In the genomic region with DNA sequence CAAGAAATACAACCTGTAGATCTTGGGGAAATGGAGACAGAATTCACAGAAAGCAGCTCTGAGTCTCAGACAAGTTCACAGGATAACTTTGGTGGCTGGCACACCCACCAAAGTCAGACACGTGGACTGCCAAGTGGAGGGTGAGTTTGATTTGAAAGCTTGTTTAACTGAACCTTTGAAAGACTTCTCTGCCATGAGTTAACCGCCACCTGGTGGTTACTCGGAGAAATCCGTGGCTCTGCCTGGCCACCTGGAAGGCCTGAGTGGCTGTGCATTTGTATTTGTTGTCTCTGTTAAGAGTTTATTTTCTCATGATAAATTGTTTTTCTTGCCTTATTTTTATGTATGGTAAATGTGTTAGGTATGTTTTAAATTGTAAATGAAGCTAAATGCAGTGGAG, we compare ENCODE assay signal across 10 mouse cellular contexts. TPM values are rescaled to one million over a fixed set of nuclear protein-coding genes. Genes with fewer than 3 reads are reported as not detected.
DNase-seq lines count a peak whose midpoint lies in the region; ATAC-seq and TF ChIP-seq lines count a peak whose summit lies in the region.
"Had no signal": no experiment of that assay in that cellular context is flagged by ENCODE, and none has a peak within 500 bp of the region (broad histone marks: within the 10 kb centered on the region; RNA-seq: fewer than 3 reads in every experiment).

No protein-coding gene starts in this region.

- H3K4me1 ChIP-seq in forebrain, postnatal 0 days (ENCODE audit: insufficient read depth): no peaks in the 10 kb centered on the region
- no peaks in the 10 kb centered on the region for H3K4me1 ChIP-seq in forebrain, embryonic 16.5 days (replicated peaks; ENCODE audit: control insufficient read depth, insufficient read depth, low read length)
- no peaks in the 10 kb centered on the region for H3K4me1 ChIP-seq in kidney, postnatal 0 days (replicated peaks; ENCODE audit: insufficient read depth, low read length)
- no peaks in the 10 kb centered on the region for H3K4me1 ChIP-seq in neural tube, embryonic 11.5 days (ENCODE audit: control insufficient read depth, insufficient read depth, low read length)
- H3K4me1 ChIP-seq: megakaryocyte, embryonic 14.5 days had no signal

- H3K9me3 ChIP-seq in forebrain, postnatal 0 days (ENCODE audit: low read length): no peaks in the 10 kb centered on the region
- H3K9me3 ChIP-seq in forebrain, embryonic 16.5 days (ENCODE audit: control insufficient read depth, low read length): no peaks in the 10 kb centered on the region
- no peaks in the 10 kb centered on the region for H3K9me3 ChIP-seq in kidney, postnatal 0 days (replicated peaks; ENCODE audit: low read length)
- no peaks in the 10 kb centered on the region for H3K9me3 ChIP-seq in neural tube, embryonic 11.5 days (ENCODE audit: control insufficient read depth, low read length)

- peak; percentile 50; the same call in 1 of the 2 replicates for ATAC-seq in forebrain, postnatal 0 days
- ATAC-seq in forebrain, embryonic 16.5 days: no peak
- no peak for ATAC-seq in kidney, postnatal 0 days (replicated peaks; ENCODE audit: low FRiP score, low read depth)
- no peak for ATAC-seq in neural tube, embryonic 11.5 days (ENCODE audit: insufficient read depth, low FRiP score, low TSS enrichment)
- ATAC-seq in erythroblast, adult 5-6 weeks (replicated peaks; ENCODE audit: low FRiP score, poor library complexity, severe bottlenecking): no peak

- 5% methylated on average over 4 of the region's 4 CpGs for WGBS in forebrain, postnatal 0 days
- 10% methylated on average over 4 of the region's 4 CpGs for WGBS in forebrain, embryonic 16.5 days
- 12% methylated on average over 4 of the region's 4 CpGs for WGBS in kidney, postnatal 0 days
- WGBS in neural tube, embryonic 11.5 days: 10% methylated on average over 4 of the region's 4 CpGs

- peak; percentile 49 for DNase-seq in forebrain, postnatal 0 days
- peak; percentile 42 to 58 for DNase-seq in lung, adult 18-20 months
- DNase-seq in lung, postnatal 25 days (ENCODE audit: low spot score): no peak
- DNase-seq in adrenal gland, postnatal 36 days: peak; percentile 36 to 69
- peak; percentile 54 for DNase-seq in kidney, postnatal 0 days (ENCODE audit: low spot score)
- DNase-seq in neural tube, embryonic 11.5 days (ENCODE audit: low spot score): peak; percentile 51

- no peak overlapping the region for H3K9ac ChIP-seq in forebrain, postnatal 0 days
- no peak overlapping the region for H3K9ac ChIP-seq in forebrain, embryonic 16.5 days (replicated peaks; ENCODE audit: low read depth, low read length)
- H3K9ac ChIP-seq in kidney, postnatal 0 days (ENCODE audit: low read depth, low read length): no peak overlapping the region
- H3K9ac ChIP-seq in neural tube, embryonic 11.5 days (ENCODE audit: low read length): no peak overlapping the region

- H3K27me3 ChIP-seq in forebrain, postnatal 0 days (ENCODE audit: insufficient read depth, low read length): no peaks in the 10 kb centered on the region
- H3K27me3 ChIP-seq in forebrain, embryonic 16.5 days (replicated peaks; ENCODE audit: control insufficient read depth, insufficient read depth, low read length): no peaks in the 10 kb centered on the region
- H3K27me3 ChIP-seq in kidney, postnatal 0 days (ENCODE audit: insufficient read depth, low read length): no peaks in the 10 kb centered on the region
- H3K27me3 ChIP-seq in neural tube, embryonic 11.5 days (ENCODE audit: control insufficient read depth, insufficient read depth, low read length): no peaks in the 10 kb centered on the region
- H3K27me3 ChIP-seq: megakaryocyte, embryonic 14.5 days had no signal

- no peak overlapping the region for H3K27ac ChIP-seq in forebrain, postnatal 0 days (ENCODE audit: low read depth, low read length)
- H3K27ac ChIP-seq in forebrain, embryonic 16.5 days (ENCODE audit: low read length): no peak overlapping the region
- no peak overlapping the region for H3K27ac ChIP-seq in kidney, postnatal 0 days
- H3K27ac ChIP-seq in neural tube, embryonic 11.5 days (ENCODE audit: low read depth, low read length): no peak overlapping the region

- TF ChIP-seq CTCF in forebrain, postnatal 0 days (IDR thresholded peaks at IDR 0.05; ENCODE audit: low read depth): peak; percentile 63
- peak; percentile 76 for TF ChIP-seq CTCF in kidney, postnatal 0 days (IDR thresholded peaks at IDR 0.05; ENCODE audit: low read depth)

- no peaks in the 10 kb centered on the region for H3K36me3 ChIP-seq in forebrain, postnatal 0 days (ENCODE audit: insufficient read depth)
- no peaks in the 10 kb centered on the region for H3K36me3 ChIP-seq in forebrain, embryonic 16.5 days (ENCODE audit: control insufficient read depth, insufficient read depth)
- no peaks in the 10 kb centered on the region for H3K36me3 ChIP-seq in kidney, postnatal 0 days (ENCODE audit: insufficient read depth, low read length)
- no peaks in the 10 kb centered on the region for H3K36me3 ChIP-seq in neural tube, embryonic 11.5 days (ENCODE audit: control insufficient read depth, insufficient read depth, low read length)

- H3K4me2 ChIP-seq in forebrain, postnatal 0 days (ENCODE audit: low read depth): no peak overlapping the region
- no peak overlapping the region for H3K4me2 ChIP-seq in forebrain, embryonic 16.5 days (ENCODE audit: low read length)
- H3K4me2 ChIP-seq in kidney, postnatal 0 days (ENCODE audit: low read length): no peak overlapping the region
- no peak overlapping the region for H3K4me2 ChIP-seq in neural tube, embryonic 11.5 days (ENCODE audit: low read depth)

- H3K4me3 ChIP-seq in forebrain, postnatal 0 days (ENCODE audit: low read depth, low read length): no peak overlapping the region
- no peak overlapping the region for H3K4me3 ChIP-seq in forebrain, embryonic 16.5 days (replicated peaks; ENCODE audit: low read length)
- no peak overlapping the region for H3K4me3 ChIP-seq in kidney, postnatal 0 days (replicated peaks; ENCODE audit: low read depth, low read length)
- no peak overlapping the region for H3K4me3 ChIP-seq in neural tube, embryonic 11.5 days (ENCODE audit: low read depth, low read length)
- H3K4me3 ChIP-seq: megakaryocyte, embryonic 14.5 days had no signal

RNA-seq across cellular contexts. Expression of a gene that starts 10.4 kb away (rescaled TPM):
- total RNA-seq in forebrain, postnatal 0 days (2014; rRNA removed): not detected in 2 replicates
- polyA plus RNA-seq in forebrain, postnatal 0 days (2015; fragmentation: Nextera tagmentation; extraction: Ambion mirVana): not detected in 2 replicates
- not detected in 2 replicates for polyA plus RNA-seq in forebrain, embryonic 16.5 days (2015; fragmentation: Nextera tagmentation; extraction: Ambion mirVana)
- total RNA-seq in adrenal gland, postnatal 36 days (2021): not detected
- not detected in 2 replicates for polyA plus RNA-seq in kidney, postnatal 0 days (2015; fragmentation: Nextera tagmentation; extraction: Ambion mirVana)
- polyA plus RNA-seq in neural tube, embryonic 11.5 days (2014; fragmentation: Nextera tagmentation; extraction: Ambion mirVana): not detected in 2 replicates
- not detected in 2 replicates for total RNA-seq in erythroblast, adult 5-6 weeks (2015; ENCODE audit: low replicate concordance)
- not detected in 2 replicates for total RNA-seq in erythroblast, adult 5-6 weeks (2017; ENCODE audit: low replicate concordance)
- polyA plus RNA-seq: heart, embryonic 14.5 days had no signal

RNA-seq across cellular contexts. Expression of a gene that starts 15.9 kb away (rescaled TPM):
- 18.6 and 22.5 TPM in 2 replicates for total RNA-seq in forebrain, postnatal 0 days (2014; rRNA removed)
- polyA plus RNA-seq in forebrain, postnatal 0 days (2015; fragmentation: Nextera tagmentation; extraction: Ambion mirVana): 1.3 and 2.3 TPM in 2 replicates
- 10.5 and 16.2 TPM in 2 replicates for polyA plus RNA-seq in forebrain, embryonic 16.5 days (2015; fragmentation: Nextera tagmentation; extraction: Ambion mirVana)
- 10 to 100 TPM; 41.7 to 74.9 TPM for total RNA-seq in adrenal gland, postnatal 36 days (2021)
- 10.7 and 12.7 TPM in 2 replicates for polyA plus RNA-seq in kidney, postnatal 0 days (2015; fragmentation: Nextera tagmentation; extraction: Ambion mirVana)
- 14.4 and 15.5 TPM in 2 replicates for polyA plus RNA-seq in neural tube, embryonic 11.5 days (2014; fragmentation: Nextera tagmentation; extraction: Ambion mirVana)
- total RNA-seq in erythroblast, adult 5-6 weeks (2015; ENCODE audit: low replicate concordance): 2.7 and 3.8 TPM in 2 replicates
- 2.0 and 2.2 TPM in 2 replicates for total RNA-seq in erythroblast, adult 5-6 weeks (2017; ENCODE audit: low replicate concordance)
